Mouse (Mus musculus): ENCODE data around the gene Jak2.

DNA sequence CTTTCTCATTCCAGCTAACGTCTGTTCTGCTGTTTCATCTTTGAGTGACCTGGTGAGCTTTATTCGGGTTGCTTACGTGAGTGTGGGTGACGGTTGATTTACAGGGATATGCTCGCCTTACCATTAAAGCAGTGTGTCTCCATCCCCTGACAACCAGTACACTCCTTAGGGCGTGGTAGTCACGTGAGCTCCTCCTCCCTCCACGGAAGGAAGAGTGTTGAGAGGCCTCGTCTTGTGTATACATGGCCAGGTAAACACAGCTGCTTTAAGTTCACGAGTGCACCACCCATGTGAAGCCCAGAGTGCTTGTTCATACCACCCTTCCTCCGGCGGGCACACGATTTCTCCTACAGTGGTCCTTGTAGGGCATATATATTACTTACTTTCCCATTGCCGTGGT is 39.9 kb downstream of the Jak2 start:
- TF ChIP-seq POLR2A (IDR thresholded peaks at IDR 0.05; ENCODE audit: control insufficient read depth in 1 of 2, insufficient read depth in 1 of 2, low read depth in 1 of 2, low read length in 2 of 2, poor library complexity in 1 of 2) (no peak), CTCF (IDR thresholded peaks at IDR 0.05 in 2 of 3, conservative IDR thresholded peaks at IDR 0.05 in 1 of 3; ENCODE audit: control insufficient read depth in 1 of 3, insufficient read depth in 1 of 3, low read depth in 2 of 3, low read length in 3 of 3, poor library complexity in 1 of 3, severe bottlenecking in 1 of 3) (no peak), GATA1 (IDR thresholded peaks at IDR 0.05; ENCODE audit: low read depth, low read length) (no peak), NRF1 (IDR thresholded peaks at IDR 0.05; ENCODE audit: insufficient read depth, low read depth, low read length, poor library complexity, severe bottlenecking) (no peak), ZNF384 (IDR thresholded peaks at IDR 0.05; ENCODE audit: low read depth, low read length) (no peak), USF1 (IDR thresholded peaks at IDR 0.05; ENCODE audit: low read depth, low read length) (no peak), SMC3 (IDR thresholded peaks at IDR 0.05; ENCODE audit: low read depth, low read length) (no peak), CHD2 (IDR thresholded peaks at IDR 0.05; ENCODE audit: low read length) (no peak), RAD21 (IDR thresholded peaks at IDR 0.05; ENCODE audit: low read depth, low read length) (no peak), MAFK (IDR thresholded peaks at IDR 0.05; ENCODE audit: borderline replicate concordance, low read depth, low read length) (no peak)

All from MEL (cell line).